Mouse (Mus musculus) hindbrain, embryonic 14.5 days (tissue): ENCODE results near the gene Adora1. TPM values are rescaled to one million over a fixed set of nuclear protein-coding genes. Genes with fewer than 3 reads are reported as not detected.
A peak's percentile ranks its signal among the peaks of the same experiment; 100 is the strongest.

ENCODE experiments used
- ATAC-seq: fragments of 200-750 bp; cut with Nextera tagmentation; 2 replicates; pipeline ENCODE4 v1.8.0; 2017; ENCODE audit warnings: moderate number of reproducible peaks, mild to moderate bottlenecking, moderate TSS enrichment, moderate library complexity; ENCODE audit not compliant: low FRiP score
- DNase-seq: peaks from one replicate; pipeline ENCODE4 v3.0.0-alpha.2; 2015; ENCODE audit warnings: low spot score
- H3K27ac ChIP-seq: fragments of 300-500 bp; sonication (generic); 2 replicates; pipeline ENCODE4 v1.5.1; 2014; ENCODE audit warnings: mild to moderate bottlenecking, moderate library complexity
- H3K27me3 ChIP-seq: fragments of 300-500 bp; sonication (generic); 2 replicates; pipeline ENCODE4 v1.6.1; 2014; ENCODE audit warnings: mild to moderate bottlenecking, low read length, mixed read lengths; ENCODE audit not compliant: control insufficient read depth, insufficient read depth
- H3K36me3 ChIP-seq: fragments of 300-500 bp; sonication (generic); replicated peaks from 2 replicates; pipeline ENCODE4 v1.6.1; 2014; ENCODE audit not compliant: control insufficient read depth, insufficient read depth
- H3K4me1 ChIP-seq: fragments of 300-500 bp; sonication (generic); replicated peaks from 2 replicates; pipeline ENCODE4 v1.6.1; 2014; ENCODE audit warnings: antibody characterized with exemption, low read length, mixed read lengths; ENCODE audit not compliant: control insufficient read depth, insufficient read depth
- H3K4me2 ChIP-seq: fragments of 300-500 bp; sonication (generic); replicated peaks from 2 replicates; pipeline ENCODE4 v1.6.1; 2014; ENCODE audit warnings: mild to moderate bottlenecking, moderate library complexity
- H3K4me3 ChIP-seq: fragments of 300-500 bp; sonication (generic); replicated peaks from 2 replicates; pipeline ENCODE4 v1.5.1; 2014; ENCODE audit warnings: mild to moderate bottlenecking, low read length
- H3K9ac ChIP-seq: fragments of 300-500 bp; sonication (generic); 2 replicates; pipeline ENCODE4 v1.6.1; 2014
- H3K9me3 ChIP-seq: fragments of 300-500 bp; sonication (generic); 2 replicates; pipeline ENCODE4 v1.6.1; 2016; ENCODE audit warnings: low read length; ENCODE audit not compliant: control insufficient read depth
- WGBS: fragments of 180-500 bp; shearing (Covaris S2); extraction: QIAGEN DNeasy Blood & Tissue Kit; methylation state at CpG from one replicate; pipeline ENCODE4 v1.1.7; 2014; 5-methylcytosine and 5-hydroxymethylcytosine counted together
- polyA plus RNA-seq: library from polyadenylated mRNA; unstranded; fragments of >200 nt; fragmentation: Nextera tagmentation; extraction: Ambion mirVana; gene quantifications from 2 replicates; pipeline ENCODE4 v1.2.1, GENCODE M21; 2014

Gene Adora1
- polyA plus RNA-seq, 1 experiment from 2014 or later, result 13.0 TPM

DNA sequence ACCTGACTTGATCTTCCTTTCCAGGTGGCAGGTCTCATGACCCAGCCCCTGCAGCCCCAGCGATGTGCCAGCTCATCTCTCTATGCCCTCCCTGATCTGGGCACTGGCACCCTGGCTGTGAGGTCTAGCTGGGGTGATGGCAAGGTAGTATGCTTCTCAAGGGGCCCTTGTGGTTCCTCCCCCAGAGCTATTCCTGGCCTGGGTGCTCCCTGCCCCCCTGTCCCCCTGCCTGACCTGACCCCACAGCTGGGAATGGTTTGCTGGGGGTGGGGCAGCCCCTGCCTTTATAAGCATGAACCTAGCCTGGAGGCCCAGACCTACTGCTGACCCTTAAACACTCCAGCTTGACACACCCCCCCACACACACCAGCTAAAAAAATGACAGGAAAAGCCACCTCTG lies 42.1 kb downstream of the Adora1 start, which contains the start of gene Mybph:
Mybph (plus strand) TSS at position 323 of the 400 bp plus-strand sequence.
- Histone ChIP-seq H3K4me1 (peaks cover 14% of the 10 kb centered on the region; the same call in 1 of the 2 replicates), H3K4me3 (no peak within 1 kb of the TSS), H3K4me2 (no peak within 1 kb of the TSS), H3K27ac (no peak within 1 kb of the TSS), H3K27me3 (no peaks in the 10 kb centered on the region), H3K36me3 (no peaks in the 10 kb centered on the region), H3K9ac (no peak within 1 kb of the TSS), H3K9me3 (no peaks in the 10 kb centered on the region)
- DNase-seq (no peak), ATAC-seq (no peak)
- 77% methylated on average over 1 of the region's 1 CpGs for WGBS

DNA sequence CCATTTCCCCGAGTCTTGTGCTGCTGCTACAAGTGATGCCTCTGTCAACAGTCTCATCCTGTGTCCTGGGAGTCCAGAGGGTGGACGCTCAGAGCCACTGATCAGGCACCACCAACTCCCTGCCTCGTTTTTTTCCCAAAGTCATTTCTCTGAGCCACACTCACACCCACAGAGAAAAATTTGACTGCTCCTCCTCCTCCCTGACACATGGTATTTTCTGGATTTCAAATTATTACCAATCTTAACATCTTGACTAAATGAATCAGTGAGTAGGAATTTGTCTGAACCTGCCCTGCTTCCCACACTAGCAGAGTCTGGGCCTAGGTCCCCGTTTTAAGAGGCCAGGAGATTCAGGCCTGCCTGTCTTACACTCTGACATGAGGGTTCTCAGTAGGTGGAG lies 43.2 kb downstream of the Adora1 start:
- H3K27ac ChIP-seq, result no peak overlapping the region
- no peak overlapping the region for H3K4me2 ChIP-seq
- ATAC-seq (no peak), DNase-seq (no peak)
- no peaks in the 10 kb centered on the region for H3K36me3 ChIP-seq
- H3K27me3 ChIP-seq, result no peaks in the 10 kb centered on the region
- 62% methylated on average over 4 of the region's 4 CpGs for WGBS
- no peaks in the 10 kb centered on the region for H3K9me3 ChIP-seq
- H3K9ac ChIP-seq, result no peak overlapping the region
- peaks cover 14% of the 10 kb centered on the region; the same call in 1 of the 2 replicates for H3K4me1 ChIP-seq
- H3K4me3 ChIP-seq, result no peak overlapping the region

DNA sequence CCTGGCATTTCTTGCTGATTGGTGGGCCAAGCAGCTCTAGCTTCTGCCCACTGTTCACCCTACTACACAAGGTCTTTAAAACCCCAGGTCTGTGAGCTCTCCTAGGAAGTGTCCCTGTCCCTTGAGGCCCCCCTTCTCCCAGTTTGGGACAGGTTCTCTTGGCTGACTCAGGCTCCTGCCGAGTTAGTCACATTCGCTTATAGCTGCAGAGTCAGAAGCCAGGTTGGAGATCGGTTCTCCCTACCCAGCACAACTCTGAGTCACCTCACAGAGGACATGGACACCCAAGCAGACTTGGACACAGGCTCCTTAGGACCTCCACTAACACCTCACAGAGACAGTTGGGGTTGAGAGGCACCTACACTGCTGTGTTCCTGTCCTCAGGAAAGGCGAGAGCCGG lies 44.0 kb downstream of the Adora1 start:
- no peaks in the 10 kb centered on the region for H3K27me3 ChIP-seq
- no peak for ATAC-seq
- H3K9me3 ChIP-seq, result no peaks in the 10 kb centered on the region
- no peak overlapping the region for H3K9ac ChIP-seq
- peaks cover 14% of the 10 kb centered on the region; the same call in 1 of the 2 replicates for H3K4me1 ChIP-seq
- no peak overlapping the region for H3K27ac ChIP-seq
- H3K4me3 ChIP-seq, result no peak overlapping the region
- no peak for DNase-seq
- no peaks in the 10 kb centered on the region for H3K36me3 ChIP-seq
- H3K4me2 ChIP-seq, result no peak overlapping the region
- 94% methylated on average over 5 of the region's 5 CpGs for WGBS

DNA sequence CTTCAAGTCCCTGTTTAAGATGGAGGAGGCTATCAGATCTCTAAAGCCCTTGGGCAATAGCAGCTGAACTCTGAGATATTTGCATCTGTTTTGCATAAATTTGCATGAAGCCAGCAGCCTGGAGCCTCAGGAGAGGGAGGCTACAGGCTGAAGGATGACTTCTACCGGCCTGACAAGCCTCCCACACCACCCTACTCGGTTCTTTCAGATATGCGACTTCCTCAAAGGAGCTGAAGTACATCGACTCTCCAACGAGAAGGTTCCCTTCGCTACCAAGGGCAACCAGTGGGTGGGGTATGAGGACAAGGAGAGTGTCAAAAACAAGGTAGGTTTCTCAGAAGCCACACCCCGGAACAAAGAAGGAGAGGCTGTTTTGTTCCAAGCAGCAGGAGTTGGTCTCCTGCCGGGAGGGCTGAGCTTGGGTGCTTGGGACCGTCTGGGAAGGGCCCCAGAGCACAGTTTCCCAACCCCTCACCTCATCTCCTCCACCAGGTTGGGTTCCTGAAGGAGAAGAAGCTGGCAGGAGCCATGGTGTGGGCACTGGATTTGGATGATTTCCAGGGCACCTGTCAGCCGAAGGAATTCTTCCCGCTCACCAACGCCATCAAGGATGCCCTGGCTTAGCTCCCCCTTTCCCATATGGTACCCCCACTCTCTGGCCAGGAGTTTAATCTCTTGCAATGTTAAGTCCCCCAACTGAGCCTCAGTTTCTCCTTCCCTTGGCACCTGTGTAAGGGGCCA lies 46.1 kb downstream of the Adora1 start:
- no peaks in the 10 kb centered on the region for H3K27me3 ChIP-seq
- no peak overlapping the region for H3K4me2 ChIP-seq
- WGBS, result 26% methylated on average over 12 of the region's 12 CpGs
- H3K9me3 ChIP-seq, result no peaks in the 10 kb centered on the region
- DNase-seq (no peak), ATAC-seq (peak; percentile 61)
- no peaks in the 10 kb centered on the region for H3K36me3 ChIP-seq
- no peak overlapping the region for H3K27ac ChIP-seq
- no peak overlapping the region for H3K9ac ChIP-seq
- H3K4me1 ChIP-seq, result peaks cover 10% of the 10 kb centered on the region; the same call in 1 of the 2 replicates
- H3K4me3 ChIP-seq, result no peak overlapping the region

DNA sequence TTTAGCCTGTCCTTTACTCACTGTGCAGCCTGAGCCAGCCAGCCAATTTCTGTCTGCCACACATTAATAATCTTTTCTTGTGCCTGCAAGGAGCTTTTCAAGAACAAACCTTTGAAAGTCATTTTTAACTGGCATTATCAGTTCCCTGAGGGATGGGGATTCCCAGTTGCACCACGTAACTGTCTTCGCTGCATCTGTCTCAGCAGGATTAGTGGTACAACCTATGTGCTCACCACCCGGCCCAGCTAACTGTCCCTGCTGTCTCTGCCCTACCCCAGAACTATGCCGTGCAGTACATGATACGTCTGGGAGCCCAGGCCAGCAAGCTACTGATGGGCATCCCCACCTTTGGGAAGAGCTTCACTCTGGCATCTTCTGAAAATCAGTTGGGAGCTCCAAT lies 47.0 kb downstream of the Adora1 start:
- H3K4me2 ChIP-seq, result no peak overlapping the region
- no peaks in the 10 kb centered on the region for H3K36me3 ChIP-seq
- peak; percentile 36 for DNase-seq
- no peak for ATAC-seq
- no peaks in the 10 kb centered on the region for H3K9me3 ChIP-seq
- no peak overlapping the region for H3K4me3 ChIP-seq
- WGBS, result 57% methylated on average over 5 of the region's 5 CpGs
- H3K27me3 ChIP-seq, result no peaks in the 10 kb centered on the region
- H3K9ac ChIP-seq, result no peak overlapping the region
- peak overlapping the region; percentile 63 for H3K27ac ChIP-seq
- H3K4me1 ChIP-seq, result peaks cover 10% of the 10 kb centered on the region; the same call in 1 of the 2 replicates

DNA sequence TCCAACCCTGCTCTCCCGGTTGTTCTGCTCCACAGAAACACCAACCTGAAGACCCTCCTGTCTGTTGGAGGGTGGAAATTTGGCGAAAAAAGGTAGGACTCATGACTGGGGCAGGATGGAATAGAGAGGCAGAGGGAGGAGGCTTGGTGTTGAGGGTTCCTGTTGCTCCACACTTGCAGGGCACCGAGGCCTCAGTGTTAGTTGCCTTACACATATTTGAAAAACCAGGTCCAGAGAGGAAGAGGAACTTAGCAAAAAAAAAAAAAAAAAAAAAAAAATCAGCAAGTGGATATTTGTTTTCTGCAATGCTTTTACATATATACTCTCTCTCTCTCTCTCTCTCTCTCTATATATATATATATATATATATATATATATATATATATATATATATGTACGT lies 51.1 kb downstream of the Adora1 start:
- DNase-seq, result no peak
- no peak for ATAC-seq
- peaks cover 9% of the 10 kb centered on the region; the same call in 1 of the 2 replicates for H3K4me1 ChIP-seq
- no peak overlapping the region for H3K9ac ChIP-seq
- no peak overlapping the region for H3K4me3 ChIP-seq
- H3K4me2 ChIP-seq, result no peak overlapping the region
- H3K27ac ChIP-seq, result no peak overlapping the region
- no peaks in the 10 kb centered on the region for H3K36me3 ChIP-seq
- H3K9me3 ChIP-seq, result no peaks in the 10 kb centered on the region
- 91% methylated on average over 4 of the region's 4 CpGs for WGBS
- no peaks in the 10 kb centered on the region for H3K27me3 ChIP-seq

DNA sequence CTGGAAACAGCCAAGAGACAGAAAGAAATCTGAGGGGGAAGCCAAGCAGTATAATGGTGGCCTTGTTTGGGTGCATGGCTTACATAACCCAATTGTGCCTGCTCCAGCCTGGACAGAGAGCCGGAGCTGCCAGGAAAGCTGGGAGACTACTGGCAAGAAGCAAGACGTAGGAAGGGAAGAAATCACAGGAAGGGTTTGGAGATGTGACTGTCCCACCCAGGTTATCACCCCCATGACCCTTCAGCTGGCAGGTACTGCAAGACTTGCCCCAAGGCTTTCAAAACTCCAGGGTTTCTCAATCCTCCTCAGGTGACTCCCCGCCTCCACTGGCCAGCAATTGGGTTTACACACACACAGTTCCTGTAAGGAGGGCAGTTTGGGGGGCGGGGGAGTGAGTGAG lies 53.2 kb downstream of the Adora1 start, which contains the start of gene Chil1:
Chil1 (plus strand) TSS at position 152 of the 400 bp plus-strand sequence.
- 66% methylated on average over 4 of the region's 4 CpGs for WGBS
- no peak within 1 kb of the TSS for H3K27ac ChIP-seq
- DNase-seq, result no peak

DNA sequence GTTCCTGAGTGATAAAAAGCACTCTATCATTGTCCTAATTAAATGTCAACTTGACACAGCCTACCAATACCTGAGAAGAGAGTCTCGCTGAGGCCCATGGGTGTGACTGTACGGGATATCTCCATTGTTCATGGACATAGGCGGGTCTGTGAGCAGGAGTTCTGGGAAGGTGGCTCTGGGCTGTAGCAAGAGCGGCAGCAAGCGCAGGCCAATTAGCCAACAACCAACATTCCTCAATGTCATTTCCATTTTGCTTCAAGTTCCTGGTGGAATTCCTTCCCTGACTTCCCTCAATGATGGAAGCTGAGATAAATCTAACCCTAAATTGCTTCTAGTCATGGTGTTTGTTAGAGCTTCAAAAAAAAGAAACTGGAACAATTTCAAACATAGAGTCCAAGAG lies 57.3 kb downstream of the Adora1 start:
- ATAC-seq, result no peak
- Histone ChIP-seq H3K9me3 (no peaks in the 10 kb centered on the region), H3K4me3 (no peak overlapping the region), H3K27ac (no peak overlapping the region), H3K9ac (no peak overlapping the region), H3K4me1 (no peaks in the 10 kb centered on the region), H3K27me3 (no peaks in the 10 kb centered on the region), H3K4me2 (no peak overlapping the region), H3K36me3 (no peaks in the 10 kb centered on the region)
- DNase-seq, result no peak
- WGBS, result 83% methylated on average over 5 of the region's 5 CpGs

More for the DNA sequence above, 53.2 kb downstream of the Adora1 start, which contains the start of gene Chil1:
- Histone ChIP-seq H3K4me3 (no peak within 1 kb of the TSS), H3K27me3 (no peaks in the 10 kb centered on the region), H3K36me3 (no peaks in the 10 kb centered on the region), H3K9me3 (no peaks in the 10 kb centered on the region), H3K4me2 (no peak within 1 kb of the TSS), H3K9ac (no peak within 1 kb of the TSS), H3K4me1 (no peaks in the 10 kb centered on the region)
- no peak for ATAC-seq

DNA sequence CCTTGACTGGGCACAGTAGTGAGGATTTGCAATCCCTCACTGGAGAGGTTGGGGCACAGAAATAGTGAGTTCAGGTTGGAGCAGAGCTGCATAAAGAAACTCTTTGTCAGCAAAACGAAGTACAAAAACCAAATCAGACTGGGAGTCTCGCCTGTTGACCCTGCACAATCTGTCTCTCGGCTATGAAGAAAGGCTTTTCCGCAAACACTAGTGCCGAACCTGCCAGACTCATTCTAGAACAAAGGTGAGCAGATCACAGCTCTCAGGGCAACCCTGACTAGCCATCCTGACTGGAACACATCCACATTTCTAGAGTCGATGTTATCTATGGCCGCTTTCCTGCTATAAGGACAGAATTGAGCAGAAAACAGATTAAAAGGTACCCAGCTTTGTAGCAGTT lies 62.1 kb downstream of the Adora1 start:
- Histone ChIP-seq H3K36me3 (no peaks in the 10 kb centered on the region), H3K9me3 (no peaks in the 10 kb centered on the region), H3K27ac (no peak overlapping the region), H3K4me3 (no peak overlapping the region), H3K9ac (no peak overlapping the region), H3K4me1 (no peaks in the 10 kb centered on the region), H3K27me3 (no peaks in the 10 kb centered on the region), H3K4me2 (no peak overlapping the region)
- ATAC-seq, result no peak
- no peak for DNase-seq
- WGBS, result 54% methylated on average over 7 of the region's 7 CpGs
